Mouse (Mus musculus): ENCODE measurements around the gene Ifit2. TPM values are rescaled to one million over a fixed set of nuclear protein-coding genes. Genes with fewer than 3 reads are reported as not detected.
"Not testable (repeated sequence)": the region's sequence is repeated elsewhere in the genome, so short reads cannot be mapped to it uniquely, and the experiment has no call there.

The Ifit2 gene
- polyA plus RNA-seq, 1 experiment, result 7.8 TPM

DNA sequence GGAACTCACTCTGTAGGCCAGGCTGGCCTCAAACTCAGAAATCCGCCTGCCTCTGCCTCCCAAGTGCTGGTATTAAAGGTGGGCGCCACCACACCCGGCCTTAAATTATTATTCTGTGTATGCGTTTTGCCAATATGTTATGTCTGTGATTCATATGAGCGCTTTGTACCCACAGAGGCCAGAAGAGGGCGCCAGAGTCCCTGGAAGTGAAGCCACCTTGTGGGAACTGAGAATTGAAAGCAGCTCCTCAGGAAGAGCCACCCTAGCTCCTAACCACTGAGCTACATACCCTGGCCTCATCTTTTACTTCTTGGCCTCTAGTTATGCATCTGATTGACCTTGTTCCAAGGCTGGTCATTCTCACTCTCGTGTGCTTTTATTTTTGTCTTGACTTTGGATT, 2.5 kb upstream of the Ifit2 start:
- peak; percentile 45 for DNase-seq (ENCODE audit: low spot score)

DNA sequence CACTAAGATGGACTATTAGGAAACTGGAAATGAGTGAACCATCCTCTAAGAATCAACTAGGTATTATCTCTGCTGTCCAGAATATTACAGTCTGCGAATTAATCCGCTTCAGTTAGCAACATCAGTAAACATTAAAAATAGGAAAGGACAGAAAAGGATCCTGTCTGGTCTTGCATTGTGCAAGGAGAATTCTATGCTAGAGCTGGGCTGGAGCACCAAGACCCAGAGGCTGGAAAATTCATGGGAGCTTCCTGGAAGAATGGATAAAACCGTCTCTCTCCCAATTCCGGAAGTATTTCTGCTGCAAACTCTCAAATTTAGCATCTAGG, 325 bp upstream of the Ifit2 start:
- DNase-seq (ENCODE audit: low spot score), result no peak

DNA sequence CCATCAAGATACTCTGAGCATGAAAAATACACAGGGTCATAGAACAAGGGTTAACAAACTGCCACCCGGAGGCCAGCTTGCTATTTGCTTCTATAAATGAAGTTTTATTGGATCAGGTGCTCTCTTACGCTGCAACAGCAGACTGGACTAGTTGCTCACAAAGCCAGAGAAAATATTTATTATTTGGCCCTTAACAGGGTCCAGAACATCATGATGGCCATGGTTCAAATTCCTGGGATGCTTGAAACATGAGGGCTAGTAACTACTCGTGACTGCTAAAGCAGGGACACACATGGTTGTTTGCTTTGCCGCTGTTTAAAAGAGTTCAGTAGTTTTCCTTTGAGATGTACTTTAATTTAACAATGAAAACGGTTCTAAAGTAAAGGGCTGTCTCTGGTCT, 1.5 kb downstream of the Ifit2 start:
- DNase-seq (ENCODE audit: low spot score), result no peak

DNA sequence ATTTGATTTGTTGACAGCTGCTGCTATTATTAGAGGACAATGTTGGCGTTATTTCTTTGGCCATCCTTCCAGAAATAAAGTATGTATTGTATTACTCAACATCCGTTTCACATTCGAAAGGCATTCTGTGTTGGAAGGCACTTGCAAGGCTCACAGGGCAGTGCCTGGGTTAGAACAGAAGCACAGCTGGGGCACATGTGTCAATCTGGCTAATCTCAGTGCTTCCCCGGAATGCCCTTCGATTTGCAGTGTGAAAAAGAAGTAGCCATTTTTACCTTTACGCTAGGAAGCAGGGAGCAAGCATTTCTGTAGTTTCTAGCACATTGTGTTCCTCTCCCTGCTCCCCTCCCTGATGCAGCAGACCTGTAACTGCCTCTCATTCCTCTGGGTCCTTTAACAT, 2.5 kb downstream of the Ifit2 start:
- no peak for DNase-seq (ENCODE audit: low spot score)

DNA sequence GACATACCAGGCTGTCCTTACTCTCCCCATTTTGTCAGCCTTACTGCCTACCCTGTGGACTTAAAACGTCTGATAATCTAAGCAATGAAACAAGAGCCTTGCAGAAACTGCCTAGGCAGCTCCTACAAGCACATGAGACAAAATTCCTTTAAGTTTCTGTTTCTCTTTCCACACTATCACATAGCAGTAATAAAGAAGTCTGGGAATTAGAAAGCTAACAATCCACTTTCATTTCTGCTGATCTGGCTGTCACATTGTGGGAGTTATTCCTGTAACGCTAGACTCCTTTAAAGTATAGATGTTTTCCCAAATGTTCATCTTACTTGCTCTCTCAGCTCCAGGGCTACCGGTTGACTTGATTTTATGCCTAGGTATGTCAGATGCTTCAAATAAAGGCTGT, 3.0 kb downstream of the Ifit2 start:
- no peak for DNase-seq (ENCODE audit: low spot score)

DNA sequence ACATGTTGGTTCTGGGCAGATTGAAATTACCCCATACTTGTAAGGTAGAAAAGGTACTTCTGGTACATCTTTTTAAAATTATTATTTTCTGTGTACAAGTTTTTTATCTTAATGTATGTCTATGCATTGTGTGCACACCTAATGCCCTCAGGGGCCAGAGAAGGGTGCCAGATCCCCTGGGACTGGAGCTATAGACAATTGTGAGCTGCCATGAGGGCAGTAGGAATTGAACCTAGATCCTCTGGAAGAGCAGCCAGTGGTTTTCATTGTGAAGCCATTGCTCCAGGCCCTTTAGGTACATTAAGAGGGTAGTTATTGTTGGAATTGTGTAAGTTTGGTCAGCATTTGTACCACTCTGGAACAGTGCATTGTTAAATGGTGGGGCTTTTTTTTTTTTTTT, 3.6 kb downstream of the Ifit2 start:
- no peak for DNase-seq (ENCODE audit: low spot score)

DNA sequence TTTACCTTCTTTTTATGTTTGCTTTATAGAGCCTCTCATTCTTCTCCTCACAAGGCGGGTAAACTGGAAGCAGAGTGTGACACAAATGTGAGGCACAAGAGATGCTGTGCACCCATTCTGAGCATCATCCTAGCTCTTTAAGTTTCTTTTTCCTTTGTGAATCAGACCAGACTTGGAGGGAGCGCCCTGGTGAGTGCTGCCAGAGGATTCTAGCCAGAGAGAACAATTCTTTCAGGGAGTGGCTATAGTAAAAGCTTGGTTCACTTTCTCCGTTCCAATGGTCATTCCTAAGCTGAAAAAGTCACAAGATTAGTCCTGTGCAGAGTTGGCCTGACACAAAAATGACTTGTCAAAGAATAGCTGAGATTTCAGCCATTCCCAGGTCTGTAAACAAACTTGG, 6.1 kb downstream of the Ifit2 start:
- no peak for DNase-seq (ENCODE audit: low spot score)

DNA sequence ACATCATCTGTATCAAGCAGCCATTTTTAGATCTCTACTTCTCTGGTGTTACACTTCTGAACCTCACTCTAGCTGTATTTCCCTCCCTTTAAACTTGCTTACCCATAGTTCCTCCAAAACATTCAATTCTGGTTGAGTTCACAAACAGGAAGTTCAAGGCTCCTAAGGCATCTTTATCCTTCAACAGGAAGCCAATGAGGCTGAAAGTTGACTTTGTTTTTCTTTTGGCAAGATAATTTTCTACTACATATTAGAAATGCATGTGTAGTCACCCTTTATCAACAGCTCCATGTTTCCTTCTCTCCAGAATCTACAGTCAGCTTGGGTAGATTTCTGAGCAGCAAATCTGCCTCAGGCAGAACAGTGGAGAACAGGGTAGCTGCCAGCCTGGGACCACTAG, 12.1 kb downstream of the Ifit2 start:
- no peak for DNase-seq (ENCODE audit: low spot score)

DNA sequence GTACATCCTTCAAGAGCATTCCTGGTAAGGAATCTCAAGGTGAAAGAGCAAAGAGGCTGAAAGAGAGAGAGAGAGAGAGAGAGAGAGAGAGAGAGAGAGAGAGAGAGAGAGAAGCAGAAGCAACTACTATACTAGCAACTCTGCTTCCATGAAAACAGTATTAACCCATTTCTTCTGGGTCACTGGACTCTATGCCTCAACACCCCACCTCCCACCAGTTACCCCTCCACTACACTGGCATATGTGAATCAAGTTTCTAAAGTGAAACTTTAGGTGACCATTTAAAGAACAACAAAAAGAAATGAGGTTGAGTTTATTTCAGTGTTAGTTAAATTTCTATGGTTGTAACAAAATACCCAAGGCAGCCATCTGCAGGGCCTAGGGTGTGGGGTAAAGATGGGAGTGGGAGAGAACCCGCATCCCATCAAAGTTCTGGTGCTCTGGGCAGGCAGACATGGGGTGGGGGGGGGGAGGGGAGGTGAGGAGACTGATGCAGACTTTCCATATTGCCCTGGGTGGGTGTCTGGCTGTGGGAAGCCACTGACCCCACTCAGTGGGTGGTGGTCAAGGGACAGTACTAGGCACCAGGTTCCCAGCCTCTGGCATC, 15.8 kb downstream of the Ifit2 start:
- DNase-seq (ENCODE audit: low spot score), result no peak

DNA sequence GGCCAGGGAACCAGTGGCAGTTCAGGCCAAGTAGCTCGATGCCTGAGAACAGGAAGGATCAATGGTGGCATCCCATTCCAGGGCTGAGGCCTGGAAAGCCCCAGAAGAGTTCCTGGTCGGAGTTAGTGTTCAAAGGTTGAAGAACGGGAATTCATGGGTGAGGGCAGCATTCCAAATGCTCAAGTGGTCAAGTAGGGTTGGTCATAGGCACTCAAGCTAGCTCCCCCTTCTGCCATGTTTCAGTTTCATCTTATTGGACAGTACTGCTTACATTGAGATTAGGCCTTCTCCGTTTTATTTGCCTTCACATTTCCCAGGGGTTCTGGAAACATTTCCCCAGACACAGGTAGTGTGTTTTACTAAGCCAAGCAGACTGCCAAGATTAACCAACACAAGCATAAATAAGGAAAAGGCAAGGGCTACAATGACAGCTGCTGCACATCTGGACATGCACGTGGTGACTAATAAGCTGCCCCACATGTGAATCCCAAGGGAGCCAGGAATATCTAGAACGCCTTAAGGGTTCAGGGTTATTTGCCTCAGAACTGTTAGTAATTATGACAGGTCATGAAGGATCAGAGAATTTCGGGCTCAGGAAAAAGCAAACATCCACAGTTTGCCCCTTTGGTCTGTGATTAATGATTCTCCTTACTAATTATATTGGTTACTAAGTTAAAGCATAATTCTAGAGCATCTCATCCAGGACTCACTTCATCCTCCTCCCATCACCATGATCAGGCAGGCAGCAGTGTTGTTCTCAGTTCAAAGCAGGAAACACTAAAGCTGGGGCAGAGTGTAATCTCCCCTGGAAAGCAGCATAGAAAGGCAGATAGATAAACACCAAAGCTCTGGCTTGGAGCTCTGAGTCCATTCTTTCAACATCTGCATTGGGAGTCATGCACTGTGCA, 18.7 kb downstream of the Ifit2 start:
- no peak for DNase-seq (ENCODE audit: low spot score)

DNA sequence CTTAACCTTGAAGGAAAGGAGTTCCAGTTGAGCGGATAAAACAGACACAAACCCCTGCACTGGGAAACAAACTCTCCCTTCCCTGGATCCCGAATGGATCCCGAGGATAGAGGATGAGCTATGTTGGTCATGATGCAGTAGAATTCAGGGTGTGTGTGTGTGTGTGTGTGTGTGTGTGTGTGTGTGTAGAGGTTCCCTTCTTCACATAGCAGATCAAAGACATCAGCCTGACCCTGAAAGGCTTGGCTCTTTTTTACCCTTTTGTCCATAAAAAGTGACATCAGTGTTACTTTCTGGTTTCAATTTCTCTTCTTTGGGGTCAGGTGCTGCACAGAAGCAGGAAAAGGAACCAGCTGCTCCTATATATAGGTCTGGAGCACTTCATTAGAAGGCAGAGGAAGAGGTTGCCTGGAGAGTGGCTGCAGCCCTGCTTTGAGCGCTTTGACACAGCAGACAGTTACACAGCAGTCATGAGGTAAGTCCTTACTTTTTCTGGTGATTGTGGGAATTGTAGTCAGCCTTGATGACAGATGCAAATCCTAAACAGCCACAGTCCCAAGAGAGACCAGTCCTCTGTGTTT, 19.5 kb downstream of the Ifit2 start:
- DNase-seq (ENCODE audit: low spot score), result no peak

DNA sequence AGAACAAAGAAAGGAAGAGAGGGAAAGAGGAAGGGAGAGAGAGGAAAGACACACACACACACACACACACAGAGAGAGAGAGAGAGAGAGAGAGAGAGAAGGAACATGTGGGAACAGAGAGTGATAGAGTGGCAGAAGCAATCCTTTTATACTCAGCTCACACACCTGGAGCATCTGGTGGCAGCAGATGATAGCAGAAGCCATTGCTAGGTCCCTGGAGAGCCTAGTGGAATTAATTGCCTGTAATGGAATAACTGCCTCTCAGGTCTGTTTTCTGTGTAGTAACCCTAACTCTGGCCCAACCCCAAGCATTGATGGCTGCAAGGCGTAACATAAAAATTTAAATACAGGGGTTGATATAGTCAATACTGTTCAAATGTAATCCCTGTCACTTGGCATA, 20.6 kb downstream of the Ifit2 start:
- DNase-seq (ENCODE audit: low spot score), result no peak

DNA sequence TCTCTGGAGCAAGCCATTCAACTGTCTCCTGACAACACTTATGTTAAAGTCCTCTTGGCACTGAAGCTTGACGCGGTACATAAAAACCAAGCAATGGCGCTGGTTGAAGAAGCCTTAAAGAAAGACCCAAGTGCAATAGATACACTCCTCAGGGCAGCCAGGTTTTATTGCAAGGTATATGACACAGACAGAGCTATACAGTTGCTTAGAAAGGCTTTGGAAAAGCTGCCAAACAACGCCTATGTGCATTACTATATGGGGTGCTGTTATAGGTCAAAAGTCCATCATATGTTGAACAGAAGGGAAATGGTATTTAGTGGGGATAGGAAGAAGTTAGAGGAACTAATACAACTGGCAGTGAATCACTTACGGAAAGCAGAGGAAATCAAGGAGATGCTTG, 23.2 kb downstream of the Ifit2 start:
- no peak for DNase-seq (ENCODE audit: low spot score)

DNA sequence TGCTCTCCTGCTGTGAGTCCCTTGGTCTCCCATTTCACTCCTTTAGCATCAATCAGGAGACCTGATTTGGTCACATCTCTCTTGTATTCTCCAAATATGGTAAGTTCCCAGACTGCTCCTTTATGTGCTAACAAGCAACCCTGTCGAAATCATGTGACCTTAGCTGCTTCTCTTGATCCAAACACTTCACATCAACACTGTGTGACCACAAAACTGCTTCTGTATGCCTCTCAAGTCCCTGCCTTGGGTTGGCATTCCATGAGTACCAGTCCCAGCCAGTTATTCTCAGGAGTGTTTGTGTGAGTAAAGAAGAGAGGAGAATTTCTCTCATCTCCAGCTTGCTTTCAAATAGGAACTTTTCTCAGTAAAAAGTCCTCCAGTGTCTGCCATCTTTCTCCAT, 26.6 kb downstream of the Ifit2 start:
- no peak for DNase-seq (ENCODE audit: low spot score)

DNA sequence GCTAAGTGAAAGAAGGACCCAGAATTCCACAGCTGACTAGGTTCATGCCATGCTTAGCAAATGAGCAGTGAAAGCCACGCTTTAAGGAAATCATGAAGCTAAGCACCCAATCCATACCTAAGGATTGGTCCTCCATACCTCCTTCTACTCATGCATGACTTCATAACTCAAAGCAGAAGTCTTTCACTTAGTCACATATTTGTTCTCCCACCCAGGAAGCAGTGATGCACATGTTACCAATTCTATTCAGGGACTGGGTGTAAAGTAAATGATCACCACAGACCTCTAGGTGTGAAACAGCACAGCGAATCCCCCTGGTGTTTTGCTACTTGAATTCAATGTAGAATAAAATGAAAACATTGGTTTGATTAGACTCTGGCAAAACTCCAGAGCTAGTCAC, 32.2 kb downstream of the Ifit2 start:
- not testable (repeated sequence) for DNase-seq (ENCODE audit: low spot score)

DNA sequence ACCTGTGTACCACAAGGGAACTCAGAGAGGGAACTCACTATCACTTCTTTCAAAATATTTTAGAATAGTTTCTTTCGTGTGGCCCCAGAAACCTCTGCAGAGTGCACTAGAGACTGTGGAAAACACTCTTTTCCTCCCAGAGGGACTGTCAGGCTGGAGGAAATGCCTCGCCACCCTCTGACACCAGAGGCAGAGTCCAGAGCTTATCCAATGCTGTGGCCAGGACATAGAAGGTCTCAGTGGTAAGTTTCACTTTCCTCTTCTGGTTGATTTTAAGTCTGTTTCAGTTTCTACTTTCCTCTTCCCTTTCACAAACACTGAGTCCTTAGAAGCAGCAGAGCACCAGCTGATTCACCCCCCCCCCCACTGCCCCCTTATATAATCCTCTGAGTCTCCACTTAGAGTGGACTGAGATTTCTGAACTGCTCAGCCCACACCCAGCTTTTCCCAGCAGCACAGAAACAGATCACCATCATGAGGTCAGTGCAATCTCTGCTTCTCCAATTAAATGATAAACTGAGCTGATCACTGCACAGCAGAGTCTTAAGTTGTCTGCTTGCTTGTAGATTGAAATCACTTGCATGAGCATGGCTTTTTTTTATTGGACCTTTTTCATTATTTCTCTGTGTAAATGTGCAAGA, 32.8 kb downstream of the Ifit2 start, which contains the start of gene Ifit3:
Gene Ifit3, plus strand, starts transcription at position 406 of the 641 bp plus-strand sequence.
- DNase-seq (ENCODE audit: low spot score), result not testable (repeated sequence)

DNA sequence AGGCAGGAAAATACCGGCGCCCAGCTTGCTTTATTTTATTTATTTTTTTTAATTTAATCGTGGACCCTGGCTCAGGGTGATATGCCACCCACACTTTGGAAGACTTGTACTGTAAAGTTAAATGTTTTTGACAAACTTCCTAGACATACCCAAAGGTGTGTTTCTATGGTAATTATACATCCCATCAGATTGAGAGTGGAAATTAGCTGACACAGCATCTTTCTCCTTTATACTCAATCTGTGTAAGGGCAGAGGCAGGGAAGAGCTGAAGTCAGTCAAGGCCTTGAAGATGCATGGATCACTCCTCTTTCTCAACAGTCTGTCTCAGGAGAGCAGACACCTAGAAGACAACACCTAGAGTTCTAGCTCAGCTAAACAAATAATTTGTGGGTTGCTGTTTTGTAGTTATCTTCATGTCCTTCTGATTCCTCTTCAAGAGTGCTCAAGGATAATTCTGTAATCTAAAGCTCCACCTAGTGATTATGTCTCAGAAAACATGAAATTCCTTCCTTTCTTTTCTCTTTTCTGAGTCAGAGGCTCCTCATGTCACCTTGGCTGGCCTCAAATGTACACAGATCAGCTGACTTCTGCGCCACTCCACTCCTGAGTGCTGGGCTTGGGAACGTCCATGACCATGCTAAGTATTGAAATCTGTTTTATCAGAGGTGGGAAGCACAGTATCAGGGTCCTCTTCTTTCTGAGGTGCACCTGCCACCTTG, 35.4 kb downstream of the Ifit2 start:
- not testable (repeated sequence) for DNase-seq (ENCODE audit: low spot score)

DNA sequence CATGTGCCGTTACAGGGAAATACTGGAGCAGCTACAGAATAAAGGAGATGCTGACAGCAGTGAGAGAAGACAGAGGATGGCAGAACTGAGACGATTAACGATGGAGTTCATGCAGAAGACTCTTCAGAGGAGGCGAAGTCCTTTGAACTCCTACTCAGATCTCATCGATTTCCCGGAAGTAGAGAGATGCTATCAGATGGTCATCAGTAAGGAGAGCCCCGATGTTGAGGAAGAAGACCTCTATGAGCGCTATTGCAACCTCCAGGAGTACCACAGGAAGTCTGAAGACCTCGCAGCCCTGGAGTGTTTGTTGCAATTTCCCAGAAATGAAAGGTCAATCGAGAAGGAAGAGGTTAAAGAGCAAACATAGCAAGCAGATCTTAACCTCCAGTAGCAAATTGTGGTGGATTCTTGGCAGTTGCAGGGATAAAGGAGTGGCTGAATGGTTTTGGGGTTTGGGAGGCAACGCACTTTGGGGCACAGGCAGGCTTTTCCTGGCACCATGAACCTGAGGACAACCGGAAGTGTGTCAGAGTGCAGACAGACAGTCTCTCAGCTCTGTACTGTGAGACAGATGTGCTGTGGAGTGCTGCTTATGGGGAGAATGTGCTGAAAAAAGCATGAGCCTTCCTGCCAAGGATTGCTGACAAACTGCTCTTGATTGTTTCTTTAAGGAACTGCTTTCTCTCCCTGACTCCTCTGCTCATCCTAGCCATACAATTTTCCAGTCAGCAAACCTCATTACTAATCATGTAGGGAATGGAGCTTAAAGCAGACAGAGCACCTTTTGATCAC, 37.6 kb downstream of the Ifit2 start:
- not testable (repeated sequence) for DNase-seq (ENCODE audit: low spot score)

DNA sequence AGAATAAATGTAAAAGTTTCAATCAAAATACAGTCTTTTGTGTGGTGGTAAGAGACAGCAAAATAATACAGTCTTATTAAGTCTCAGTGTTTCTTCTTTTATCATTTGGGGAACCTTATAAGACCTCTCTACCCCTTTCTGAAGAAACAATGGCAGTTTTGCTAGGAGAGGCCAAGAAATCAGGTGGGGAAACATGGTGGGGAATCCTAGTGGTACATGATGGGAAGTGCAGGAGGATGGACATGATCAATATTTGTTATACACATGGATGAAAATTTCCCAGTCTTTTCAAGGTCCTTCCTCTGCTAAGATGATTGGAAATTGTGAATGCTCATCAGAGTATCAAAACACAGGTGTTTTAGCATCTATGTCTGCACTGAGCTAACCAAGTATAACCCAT, 38.5 kb downstream of the Ifit2 start:
- no peak for DNase-seq (ENCODE audit: low spot score)

DNA sequence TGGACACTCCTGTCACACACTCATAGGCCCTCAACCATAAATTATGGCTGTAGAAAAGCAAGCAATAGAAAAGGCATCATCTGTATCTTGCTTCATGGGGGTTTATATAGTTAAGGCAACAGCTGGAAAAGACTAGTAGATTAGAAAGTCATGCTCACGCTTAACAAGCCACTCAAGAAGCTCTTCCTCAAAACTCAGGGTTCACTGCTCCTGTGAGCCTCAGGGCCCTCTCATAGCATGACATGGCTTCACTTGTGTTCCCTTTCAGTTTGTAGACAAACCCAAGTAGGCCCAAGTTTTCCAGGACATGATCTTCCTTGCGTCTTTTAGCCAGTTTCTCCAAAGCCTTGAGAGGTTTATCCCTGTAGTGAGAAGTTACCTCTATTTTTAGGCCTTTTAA, 43.0 kb downstream of the Ifit2 start:
- no peak for DNase-seq (ENCODE audit: low spot score)

DNA sequence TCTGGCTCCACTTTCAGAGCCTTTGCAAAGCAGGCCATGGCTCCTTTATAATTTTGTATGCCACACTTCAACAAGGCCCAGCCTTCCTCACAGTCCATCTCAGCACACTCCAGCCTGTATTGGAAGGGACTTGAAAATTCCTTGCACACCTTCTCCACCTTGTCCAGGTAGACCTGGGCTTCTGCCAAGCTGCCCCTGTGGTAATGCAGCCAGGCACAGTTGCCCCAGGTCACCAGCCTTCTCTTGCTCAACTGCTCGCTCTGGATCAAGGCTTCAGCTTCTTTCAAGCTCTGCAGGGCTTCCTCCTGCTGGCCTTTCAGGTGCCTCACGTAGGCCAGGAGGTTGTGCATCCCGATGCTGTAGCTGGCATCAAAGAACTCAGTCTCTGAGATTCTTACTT, 44.0 kb downstream of the Ifit2 start:
- DNase-seq (ENCODE audit: low spot score), result not testable (repeated sequence)
